Mouse (Mus musculus) T-helper 1 cell (primary cell): ENCODE data around the gene Chmp4b.

Experiments used
- in situ Hi-C: fragments of 300-600 bp; cut with MboI, MseI; formaldehyde crosslinking; loops from one replicate; pipeline ENCODE4 v1.15.1; 2025; ENCODE audit warnings: high pct_unique_total_duplicates

The Chmp4b gene

GRCm38 (mm10) chr2:154680941-154681340 lies 29.4 kb downstream of the Chmp4b start:
- in situ Hi-C loops: no loop called here

DNA sequence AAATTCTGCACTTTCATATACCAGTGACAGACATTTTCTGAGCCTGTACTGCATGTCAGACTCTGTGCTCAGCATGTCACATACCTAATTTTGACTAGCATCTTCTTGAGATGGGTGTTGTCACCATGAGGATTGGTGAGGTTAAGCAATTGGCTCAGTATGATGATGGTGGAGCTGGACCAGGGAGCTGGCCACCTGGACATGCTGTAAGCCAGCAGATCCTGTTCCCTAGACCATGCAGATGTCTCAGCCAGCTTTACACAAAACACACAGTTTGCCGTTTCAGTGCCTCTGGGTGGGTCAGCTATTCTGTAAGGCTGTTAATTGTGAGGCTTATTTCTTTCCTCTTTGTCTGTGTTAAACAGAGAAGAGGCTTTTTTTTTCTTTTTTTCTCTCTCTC lies 31.2 kb downstream of the Chmp4b start:
- in situ Hi-C loops: no loop called here

DNA sequence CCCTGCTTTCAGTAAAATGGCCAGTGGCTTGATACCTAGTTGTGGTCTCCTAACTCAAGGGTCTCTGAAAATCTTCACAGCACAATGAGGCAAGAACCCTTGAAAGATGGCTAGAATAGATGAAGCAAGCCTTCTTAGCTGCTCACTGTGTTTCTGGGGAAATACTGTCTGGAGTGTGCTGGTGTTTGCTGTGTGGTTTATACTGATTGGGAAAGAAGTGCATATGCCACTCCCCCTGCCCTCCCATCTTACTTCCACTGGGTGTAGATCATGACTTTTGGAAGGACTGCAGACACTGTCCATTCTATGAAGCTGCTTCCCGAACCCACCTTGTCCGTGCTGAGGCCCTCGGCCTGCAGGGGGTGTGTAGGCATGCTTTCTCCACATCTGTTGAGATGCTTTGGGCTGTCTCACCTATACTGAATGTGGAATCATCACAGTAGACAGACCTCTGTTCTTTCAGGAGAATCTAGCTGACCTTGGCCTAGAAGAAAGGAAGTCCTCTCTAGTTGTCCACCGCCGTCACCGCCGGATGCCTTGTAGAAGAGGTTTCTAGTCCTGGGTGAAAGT lies 33.5 kb downstream of the Chmp4b start:
- in situ Hi-C loops: no loop called here

DNA sequence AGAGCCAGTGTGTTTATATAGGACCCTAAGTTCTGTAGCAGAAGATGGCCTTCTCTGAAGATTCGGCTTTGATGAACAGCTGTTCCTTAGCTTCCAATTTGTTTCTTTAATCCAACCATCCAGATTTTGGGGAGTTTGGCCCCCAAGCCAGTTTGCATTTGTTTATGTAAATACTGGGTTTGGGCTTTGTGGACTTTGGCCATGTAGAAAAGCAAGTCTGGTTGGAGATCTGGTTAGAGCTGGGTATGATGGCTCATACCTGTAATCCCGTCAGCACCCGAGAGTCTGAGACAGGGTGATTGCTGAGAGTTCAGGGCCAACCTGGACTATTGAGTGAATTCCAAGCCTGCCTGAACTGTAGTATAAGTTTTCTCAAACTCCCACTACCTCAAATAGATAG lies 34.3 kb downstream of the Chmp4b start:
- in situ Hi-C loops: no loop called here

- in situ Hi-C loops: no loop called here
These were observed 35.3 kb downstream of the Chmp4b start for GRCm38 (mm10) chr2:154686819-154687218.

GRCm38 (mm10) chr2:154689391-154689790 lies 37.9 kb downstream of the Chmp4b start:
- in situ Hi-C loops: no loop called here

DNA sequence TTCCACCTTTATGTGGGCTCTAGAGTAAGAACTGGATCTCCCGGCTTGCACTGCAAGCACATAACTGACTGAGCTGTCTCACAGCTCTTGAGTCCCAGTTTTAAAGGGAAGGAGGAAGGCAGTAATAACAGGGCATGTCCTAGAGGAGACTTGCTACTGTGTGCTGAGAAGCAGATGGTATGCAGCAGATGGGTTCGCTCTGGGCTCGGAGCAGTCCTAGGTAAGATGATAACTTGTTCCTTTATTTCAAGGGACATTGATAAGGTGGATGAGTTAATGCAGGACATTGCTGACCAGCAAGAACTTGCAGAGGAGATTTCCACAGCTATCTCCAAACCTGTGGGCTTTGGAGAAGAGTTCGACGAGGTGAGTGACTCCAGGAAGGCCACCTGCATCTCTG lies 39.5 kb downstream of the Chmp4b start:
- in situ Hi-C loops: no loop called here

- in situ Hi-C loops: no loop called here
These were observed 41.9 kb downstream of the Chmp4b start for GRCm38 (mm10) chr2:154693186-154693940.

DNA sequence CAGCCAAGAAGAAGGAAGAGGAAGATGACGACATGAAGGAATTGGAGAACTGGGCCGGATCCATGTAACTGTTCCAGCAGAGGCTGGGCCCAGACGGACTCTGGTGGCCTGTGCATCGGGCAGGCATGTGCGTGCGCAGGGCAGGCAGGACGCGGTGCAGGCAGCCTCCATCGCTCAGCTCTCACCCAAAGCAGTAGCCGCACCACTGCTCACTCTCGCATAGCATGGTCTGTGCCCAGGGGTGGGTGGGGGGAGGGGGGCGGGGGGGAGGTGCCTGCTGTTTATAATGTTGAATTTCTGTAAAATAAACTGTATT lies 42.4 kb downstream of the Chmp4b start:
- in situ Hi-C loops: no loop called here

DNA sequence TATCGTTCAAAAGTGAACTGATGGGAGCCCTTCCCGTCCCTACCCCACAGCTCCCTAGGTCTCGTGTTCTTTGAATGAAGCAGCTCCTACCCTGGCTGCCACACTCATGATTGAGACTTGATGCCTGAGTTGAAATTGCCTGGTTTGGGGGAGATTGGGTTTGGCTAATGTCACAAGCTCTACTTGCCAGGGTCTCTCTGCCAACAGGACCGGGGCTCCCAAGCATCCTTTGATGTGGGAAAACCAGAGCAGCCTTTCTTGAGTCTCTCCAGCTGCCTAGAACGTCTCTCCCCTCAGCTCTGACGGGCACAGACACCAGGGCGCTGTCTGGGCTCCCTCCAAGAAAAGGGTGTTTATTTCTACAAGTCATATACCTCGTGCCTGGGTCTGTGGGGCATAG lies 44.2 kb downstream of the Chmp4b start:
- in situ Hi-C loops: no loop called here

DNA sequence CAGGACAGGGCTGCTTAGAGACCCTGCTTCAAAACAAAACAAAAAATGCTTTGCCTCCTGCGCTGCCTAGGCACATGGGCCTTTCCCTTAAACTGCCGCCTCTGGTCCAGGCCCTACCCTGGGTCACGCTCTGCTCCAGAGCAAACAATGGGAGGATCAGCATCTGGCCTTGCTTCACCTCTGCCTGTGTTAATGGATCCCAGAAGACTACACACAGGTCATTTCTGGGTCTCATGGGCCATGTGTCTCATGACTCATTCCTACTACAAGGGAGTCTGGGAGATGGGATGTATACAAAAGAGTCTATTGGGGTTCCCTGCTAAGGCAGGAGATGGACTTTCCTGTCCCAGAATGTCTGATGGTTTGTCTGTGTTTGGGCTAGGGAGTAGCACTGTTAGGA lies 45.2 kb downstream of the Chmp4b start:
- in situ Hi-C loops: no loop called here

DNA sequence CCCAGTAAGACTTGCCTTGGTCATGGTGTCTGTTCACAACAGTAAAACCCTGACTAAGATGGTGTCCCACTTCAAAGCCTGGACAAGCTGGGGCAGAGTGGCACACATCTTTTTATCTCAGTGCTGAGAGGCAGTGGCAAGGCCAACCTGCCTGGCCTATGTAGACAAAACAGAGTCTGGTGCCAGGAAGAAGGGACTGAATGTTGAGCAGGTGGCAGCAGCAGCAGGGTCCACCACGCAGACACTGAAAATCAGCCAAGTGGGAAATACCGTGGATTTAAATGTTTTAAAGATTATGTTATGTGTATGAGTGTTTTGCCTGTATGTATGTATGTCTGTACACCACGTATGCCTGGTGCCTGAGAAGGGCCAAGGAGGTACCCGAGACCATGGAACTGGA lies 47.9 kb downstream of the Chmp4b start:
- in situ Hi-C loops: no loop called here

GRCm38 (mm10) chr2:154700177-154700576 lies 48.7 kb downstream of the Chmp4b start:
- in situ Hi-C loops: no loop called here

DNA sequence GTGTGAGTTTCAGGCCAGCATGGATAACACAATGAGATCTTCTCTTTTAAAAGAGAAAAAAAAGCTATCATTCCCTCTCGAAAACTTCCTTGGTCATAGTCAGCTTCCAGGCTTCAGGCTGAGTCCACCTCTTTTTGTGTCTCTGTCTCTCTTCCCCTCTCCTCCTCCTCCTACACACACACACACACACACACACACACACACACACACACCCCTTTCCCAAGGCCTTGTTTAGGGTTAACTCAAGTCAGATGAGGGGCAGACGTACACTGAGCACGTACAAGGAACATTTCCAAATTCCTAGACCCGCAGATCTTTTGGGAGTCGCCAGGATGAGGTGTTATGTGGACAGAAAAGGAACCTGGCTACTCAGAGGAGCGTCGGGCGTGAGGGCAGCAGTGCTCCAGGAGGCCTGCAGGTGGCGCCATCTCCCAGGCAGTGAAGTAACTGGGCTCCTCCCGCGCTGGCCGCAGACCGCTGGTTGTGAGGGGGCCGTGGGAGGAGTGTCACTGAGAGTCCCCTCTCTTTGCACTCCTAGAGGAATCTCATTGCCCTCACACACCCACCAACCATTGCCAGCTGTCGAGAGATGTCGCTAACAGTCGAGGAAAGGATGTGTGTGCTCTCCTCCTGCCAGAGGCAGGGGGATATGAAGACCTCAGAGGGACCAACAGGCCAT lies 51.3 kb downstream of the Chmp4b start:
- in situ Hi-C loops: no loop called here

DNA sequence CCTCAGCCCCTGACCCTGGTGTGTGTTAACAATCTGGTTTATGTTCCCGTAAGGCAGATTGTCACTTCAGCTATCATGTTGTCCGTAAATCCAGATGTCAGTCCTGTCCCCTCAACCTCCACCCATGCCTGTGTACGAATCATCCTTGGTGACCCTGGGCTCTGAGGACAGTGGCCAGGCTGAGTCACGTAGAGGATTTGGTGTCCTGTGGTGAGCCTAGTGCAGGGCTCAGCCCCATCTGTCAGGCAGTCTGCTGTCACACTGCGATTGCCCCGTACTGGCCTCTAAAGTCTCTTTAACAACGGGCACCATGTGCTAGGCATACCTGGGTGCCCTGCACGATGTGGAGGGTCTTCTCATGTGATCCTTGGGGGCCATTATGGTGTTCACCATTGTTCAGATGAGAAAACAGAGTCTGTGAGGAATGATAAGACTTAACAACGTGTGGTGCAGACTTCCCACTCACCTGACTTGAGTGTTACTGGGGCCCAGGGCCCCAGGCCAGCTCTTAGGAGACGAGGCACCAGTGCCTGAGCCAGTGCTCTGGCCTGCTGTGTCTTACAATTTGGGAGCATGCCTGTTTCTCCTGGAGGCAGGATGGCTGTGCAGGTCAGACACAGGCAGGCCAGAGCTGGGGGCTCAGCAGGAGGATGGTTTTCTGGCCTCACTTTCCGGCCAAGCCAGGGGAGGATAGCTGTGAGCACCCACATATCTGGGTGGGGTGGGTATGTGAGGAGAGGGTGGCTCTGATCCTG lies 55.2 kb downstream of the Chmp4b start:
- in situ Hi-C loops: loop anchor here (5.0 kb wide), 2 partner anchors 51 to 151 kb away; no protein-coding TSS in a partner anchor

DNA sequence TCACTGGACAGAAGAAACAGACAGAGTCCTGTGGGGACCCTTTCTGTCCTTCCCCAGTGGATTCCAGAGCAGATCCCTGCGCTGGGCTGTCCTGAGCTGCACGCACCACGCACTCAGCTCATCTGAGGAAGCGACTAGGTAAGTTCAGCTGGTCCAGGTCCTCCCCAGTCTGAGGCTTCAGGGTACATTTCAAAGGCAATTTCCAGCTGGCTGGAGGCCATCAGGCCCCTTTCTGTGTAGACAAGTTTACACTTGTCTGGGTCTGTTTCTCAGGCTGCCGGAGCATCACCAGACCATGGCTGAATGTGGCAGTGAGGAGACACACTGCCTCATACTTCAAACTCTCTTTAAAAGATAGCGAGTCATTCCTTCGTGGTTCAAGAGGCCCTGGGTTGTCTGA lies 55.8 kb downstream of the Chmp4b start:
- in situ Hi-C loops: loop anchor here (5.0 kb wide), 2 partner anchors 50 to 150 kb away; no protein-coding TSS in a partner anchor

GRCm38 (mm10) chr2:154707830-154708385 lies 56.4 kb downstream of the Chmp4b start:
- in situ Hi-C loops: loop anchor here (5.0 kb wide), 2 partner anchors 49 to 149 kb away; no protein-coding TSS in a partner anchor

DNA sequence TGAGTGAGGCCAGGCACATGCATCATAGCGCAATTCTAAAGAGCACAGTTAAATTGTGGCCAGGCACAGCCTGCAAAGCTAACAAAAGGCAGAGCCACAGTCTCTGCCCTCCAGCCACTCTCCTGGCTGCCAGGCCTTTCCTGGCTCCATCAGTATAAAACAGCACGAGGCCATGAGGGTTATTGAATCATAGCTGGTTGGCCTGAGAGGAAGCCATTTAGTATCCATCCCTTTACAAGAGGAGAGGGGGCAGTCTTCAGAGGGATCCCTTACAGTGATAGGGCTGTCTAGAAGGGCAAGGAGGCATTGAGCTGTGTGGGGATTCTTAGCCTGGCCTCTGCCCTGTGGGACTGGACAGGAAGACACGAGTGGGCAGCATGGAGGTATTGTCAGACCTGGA lies 60.2 kb downstream of the Chmp4b start:
- in situ Hi-C loops: no loop called here

GRCm38 (mm10) chr2:154712271-154712677 lies 60.8 kb downstream of the Chmp4b start:
- in situ Hi-C loops: no loop called here

DNA sequence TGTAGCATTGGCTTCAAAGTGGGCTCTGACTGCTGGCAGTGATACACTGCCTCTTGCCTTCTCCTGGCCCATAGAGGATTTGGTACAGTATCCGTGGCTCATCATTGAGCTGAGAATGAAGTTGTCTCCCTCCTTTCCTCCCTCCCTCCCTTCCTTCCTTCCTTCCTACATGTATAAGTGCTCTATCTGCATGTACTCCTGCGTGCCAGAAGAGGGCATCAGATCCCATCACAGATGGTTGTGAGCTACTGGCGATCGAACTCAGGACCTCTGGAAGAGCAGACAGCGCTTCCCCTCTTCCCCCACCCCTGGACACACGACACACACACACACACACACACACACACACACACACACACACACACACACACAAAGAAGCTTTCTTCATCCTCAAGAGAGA lies 61.6 kb downstream of the Chmp4b start:
- in situ Hi-C loops: no loop called here

DNA sequence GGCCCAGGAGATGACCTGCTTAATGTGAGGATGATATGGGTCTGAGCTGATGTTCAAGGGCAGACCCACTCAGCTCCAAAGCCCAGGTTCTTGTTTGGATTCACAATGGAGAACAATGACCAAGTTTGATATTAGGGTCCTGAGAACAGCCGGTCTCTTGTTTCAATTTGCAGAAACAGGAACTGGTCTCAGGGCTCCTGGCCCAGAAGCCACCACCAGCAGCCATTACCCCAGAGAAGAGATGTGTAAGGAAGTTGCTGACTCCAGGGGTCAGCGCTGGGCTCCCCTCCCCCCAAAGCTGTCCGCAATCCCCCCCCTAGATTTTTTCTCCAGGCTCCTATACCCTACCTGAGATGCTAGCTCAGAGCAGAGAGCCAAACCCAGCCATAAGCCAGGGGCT lies 62.5 kb downstream of the Chmp4b start:
- in situ Hi-C loops: no loop called here

DNA sequence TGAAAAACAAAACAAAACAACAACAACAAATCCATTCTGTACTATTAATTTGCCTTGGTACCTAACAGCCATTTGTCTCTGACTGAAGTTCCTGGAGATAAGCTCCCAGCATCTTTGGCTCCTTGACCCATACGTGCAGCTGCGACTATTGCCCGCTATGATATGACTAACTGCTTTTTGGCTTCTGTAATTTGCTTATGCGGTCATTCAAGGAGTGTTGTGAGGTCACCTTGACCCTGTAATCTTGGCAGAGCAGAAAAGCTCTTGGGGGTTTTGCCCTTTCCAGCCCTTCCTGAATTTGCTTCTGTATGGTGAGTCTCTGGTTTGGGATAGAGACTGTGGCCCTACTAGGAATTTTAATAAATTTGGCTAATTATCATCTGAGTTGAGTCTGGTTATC lies 65.1 kb downstream of the Chmp4b start:
- in situ Hi-C loops: no loop called here
